Mouse (Mus musculus): ENCODE measurements around the gene Grid2. TPM values are rescaled to one million over a fixed set of nuclear protein-coding genes. Genes with fewer than 3 reads are reported as not detected.

Gene Grid2
- total and polyA plus RNA-seq, 3 experiments: not detected

DNA sequence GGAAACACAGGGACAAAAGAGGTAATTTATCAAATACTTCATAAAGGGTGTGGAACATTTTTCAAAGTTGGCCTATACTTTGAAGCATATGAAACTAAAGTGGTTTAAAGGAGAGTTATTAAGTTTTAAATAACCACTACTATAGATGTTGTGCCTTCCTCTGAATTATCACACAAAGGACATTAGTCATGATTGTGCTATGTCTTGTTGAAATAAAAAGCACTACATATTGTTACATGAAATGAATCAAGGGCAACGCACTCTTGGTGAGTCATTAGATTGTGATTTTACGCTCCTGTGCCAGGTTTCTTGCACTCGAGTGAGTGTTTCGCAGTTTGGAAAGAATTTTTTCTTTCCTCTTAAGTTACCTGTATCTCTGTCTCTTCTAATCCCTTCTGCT, 335.0 kb downstream of the Grid2 start:
- Histone ChIP-seq H3K27me3 (ENCODE audit: control insufficient read depth in 1 of 2, insufficient read depth in 2 of 2, low read length in 2 of 2) (no peaks in the 10 kb centered on the region), H3K36me3 (ENCODE audit: control insufficient read depth in 1 of 2, insufficient read depth in 2 of 2, low read length in 2 of 2) (no peaks in the 10 kb centered on the region), H3K4me1 (ENCODE audit: control insufficient read depth in 1 of 2, insufficient read depth in 2 of 2, low read length in 2 of 2) (no peaks in the 10 kb centered on the region), H3K9ac (ENCODE audit: control insufficient read depth, low read depth, low read length, poor library complexity, severe bottlenecking) (no peak overlapping the region), H3K27ac (ENCODE audit: control insufficient read depth, low read depth, low read length) (no peak overlapping the region), H3K79me2 (ENCODE audit: control insufficient read depth, insufficient read depth, low read length, poor library complexity) (no peaks in the 10 kb centered on the region), H3K4me3 (ENCODE audit: control insufficient read depth in 1 of 2, insufficient read depth in 1 of 2, low read depth in 2 of 2, low read length in 2 of 2) (no peak overlapping the region), H3K9me3 (replicated peaks; ENCODE audit: insufficient read depth, low read length) (no peaks in the 10 kb centered on the region)
- TF ChIP-seq MEF2A (IDR thresholded peaks at IDR 0.05; ENCODE audit: extremely low read depth, insufficient replicate concordance, low read depth, low read length, poor library complexity, severe bottlenecking): no peak
- TF ChIP-seq POLR2AphosphoS2 (IDR thresholded peaks at IDR 0.05; ENCODE audit: low read length): no peak
- TF ChIP-seq CHD2 (IDR thresholded peaks at IDR 0.05; ENCODE audit: low read length): no peak
- TF ChIP-seq NELFE (IDR thresholded peaks at IDR 0.05; ENCODE audit: low read depth, low read length): no peak
- TF ChIP-seq SMC3 (IDR thresholded peaks at IDR 0.05; ENCODE audit: low read depth, low read length): no peak
- no peak for TF ChIP-seq USF2 (IDR thresholded peaks at IDR 0.05; ENCODE audit: borderline replicate concordance in 1 of 2, insufficient read depth in 1 of 2, low read depth in 1 of 2, low read length in 2 of 2)
- TF ChIP-seq POLR2AphosphoS5 (IDR thresholded peaks at IDR 0.05; ENCODE audit: borderline replicate concordance, low read depth, low read length): no peak
- TF ChIP-seq CHD1 (IDR thresholded peaks at IDR 0.05; ENCODE audit: low read depth, low read length): no peak
- TF ChIP-seq CTCF (IDR thresholded peaks at IDR 0.05 in 2 of 3, conservative IDR thresholded peaks at IDR 0.05 in 1 of 3; ENCODE audit: control insufficient read depth in 1 of 3, insufficient read depth in 1 of 3, low read depth in 2 of 3, low read length in 3 of 3, poor library complexity in 1 of 3, severe bottlenecking in 1 of 3): no peak
- no peak for TF ChIP-seq ZKSCAN1 (IDR thresholded peaks at IDR 0.05; ENCODE audit: low read depth, low read length)
- DNase-seq (ENCODE audit: low read depth, low spot score): no peak

GRCm38 (mm10) chr6:63609570-63609969, 353.9 kb downstream of the Grid2 start:
- Histone ChIP-seq H3K4me3 (ENCODE audit: control insufficient read depth in 1 of 2, insufficient read depth in 1 of 2, low read depth in 2 of 2, low read length in 2 of 2) (no peak overlapping the region), H3K27ac (ENCODE audit: control insufficient read depth, low read depth, low read length) (no peak overlapping the region), H3K79me2 (ENCODE audit: control insufficient read depth, insufficient read depth, low read length, poor library complexity) (no peaks in the 10 kb centered on the region), H3K4me1 (ENCODE audit: control insufficient read depth in 1 of 2, insufficient read depth in 2 of 2, low read length in 2 of 2) (no peaks in the 10 kb centered on the region), H3K27me3 (ENCODE audit: control insufficient read depth in 1 of 2, insufficient read depth in 2 of 2, low read length in 2 of 2) (no peaks in the 10 kb centered on the region), H3K9me3 (replicated peaks; ENCODE audit: insufficient read depth, low read length) (no peaks in the 10 kb centered on the region), H3K9ac (ENCODE audit: control insufficient read depth, low read depth, low read length, poor library complexity, severe bottlenecking) (no peak overlapping the region), H3K36me3 (ENCODE audit: control insufficient read depth in 1 of 2, insufficient read depth in 2 of 2, low read length in 2 of 2) (no peaks in the 10 kb centered on the region)
- DNase-seq (ENCODE audit: low read depth, low spot score): no peak
- no peak for TF ChIP-seq POLR2AphosphoS5 (IDR thresholded peaks at IDR 0.05; ENCODE audit: borderline replicate concordance, low read depth, low read length)
- TF ChIP-seq ZC3H11A (IDR thresholded peaks at IDR 0.05; ENCODE audit: low read depth, low read length): no peak
- TF ChIP-seq HCFC1 (IDR thresholded peaks at IDR 0.05; ENCODE audit: low read depth, low read length): no peak
- TF ChIP-seq SIN3A (IDR thresholded peaks at IDR 0.05; ENCODE audit: low read length): no peak
- TF ChIP-seq NRF1 (IDR thresholded peaks at IDR 0.05; ENCODE audit: insufficient read depth, low read depth, low read length, poor library complexity, severe bottlenecking): no peak
- TF ChIP-seq RCOR1 (IDR thresholded peaks at IDR 0.05; ENCODE audit: low read depth, low read length): no peak
- TF ChIP-seq MYC (IDR thresholded peaks at IDR 0.05; ENCODE audit: low read depth, low read length): no peak
- TF ChIP-seq ETS1 (IDR thresholded peaks at IDR 0.05; ENCODE audit: low read depth, low read length): no peak
- TF ChIP-seq JUND (IDR thresholded peaks at IDR 0.05; ENCODE audit: low read depth, low read length): no peak
- no peak for TF ChIP-seq MXI1 (IDR thresholded peaks at IDR 0.05; ENCODE audit: low read depth, low read length)
- TF ChIP-seq RAD21 (IDR thresholded peaks at IDR 0.05; ENCODE audit: low read depth, low read length): no peak
- TF ChIP-seq EP300 (IDR thresholded peaks at IDR 0.05; ENCODE audit: low read depth in 1 of 2, low read length in 2 of 2): no peak
- TF ChIP-seq SMC3 (IDR thresholded peaks at IDR 0.05; ENCODE audit: low read depth, low read length): no peak
- no peak for TF ChIP-seq CHD2 (IDR thresholded peaks at IDR 0.05; ENCODE audit: low read length)
- no peak for TF ChIP-seq MYB (IDR thresholded peaks at IDR 0.05; ENCODE audit: low read depth, low read length)
- no peak for TF ChIP-seq MAZ (IDR thresholded peaks at IDR 0.05; ENCODE audit: low read depth, low read length)
- TF ChIP-seq POLR2AphosphoS2 (IDR thresholded peaks at IDR 0.05; ENCODE audit: low read length): no peak
- no peak for TF ChIP-seq GABPA (IDR thresholded peaks at IDR 0.05; ENCODE audit: low read depth, low read length)
- TF ChIP-seq TAL1 (IDR thresholded peaks at IDR 0.05; ENCODE audit: low read length): no peak
- TF ChIP-seq E2F4 (IDR thresholded peaks at IDR 0.05; ENCODE audit: borderline replicate concordance, low read depth, low read length): no peak

Data from MEL (cell line).